Mouse (Mus musculus): ENCODE results near the gene Dgkh.

- no peak for TF ChIP-seq TAL1 (conservative IDR thresholded peaks at IDR 0.05; ENCODE audit: low read depth, low read length)
- no peak for TF ChIP-seq CTCF (IDR thresholded peaks at IDR 0.05; ENCODE audit: low read depth, low read length)
- no peak for TF ChIP-seq GATA1 (IDR thresholded peaks at IDR 0.05; ENCODE audit: borderline replicate concordance, low read length)
- no peak for TF ChIP-seq GATA2 (IDR thresholded peaks at IDR 0.05; ENCODE audit: borderline replicate concordance, low read depth, low read length)
These were observed 30.5 kb downstream of the Dgkh start for GRCm38 (mm10) chr14:78702048-78702447.
